32 mouse cellular contexts compared by ENCODE assay signal in the genomic region with DNA sequence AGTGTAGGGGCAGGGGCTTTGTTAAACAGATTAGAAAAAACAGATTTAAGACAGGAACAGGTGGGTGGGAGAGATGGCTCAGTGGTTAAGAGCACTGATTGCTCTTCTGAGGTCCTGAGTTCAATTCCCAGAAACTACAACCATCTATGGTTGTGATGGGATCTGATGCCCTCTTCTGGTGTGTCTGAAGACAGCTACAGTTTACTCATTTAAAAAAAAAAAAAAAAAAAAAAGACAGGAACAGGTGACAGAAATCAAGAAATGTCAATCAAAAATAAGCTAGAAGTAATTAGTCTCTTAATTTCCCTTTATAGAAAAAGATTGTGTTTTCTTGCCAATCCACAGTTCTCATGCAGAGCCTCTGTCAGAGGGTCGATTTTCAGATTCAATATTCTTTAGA.
DNase-seq lines count a peak whose midpoint lies in the region; ATAC-seq and TF ChIP-seq lines count a peak whose summit lies in the region.
"Had no signal": no experiment of that assay in that cellular context is flagged by ENCODE, and none has a peak within 500 bp of the region (broad histone marks: within the 10 kb centered on the region; RNA-seq: fewer than 3 reads in every experiment).

No protein-coding gene starts in this region.

- no peak for ATAC-seq in forebrain, postnatal 0 days
- ATAC-seq in forebrain, embryonic 13.5 days = no peak
- ATAC-seq in intestine, postnatal 0 days = no peak
- no peak for ATAC-seq in intestine, embryonic 16.5 days
- no peak for ATAC-seq in midbrain, postnatal 0 days (ENCODE audit: low FRiP score)
- ATAC-seq: activated CD4-positive, CD25-positive, alpha-beta regulatory T cell, adult 4 months; forebrain, embryonic 16.5 days had no signal

- no peaks in the 10 kb centered on the region for H3K27me3 ChIP-seq in forebrain, postnatal 0 days (ENCODE audit: insufficient read depth, low read length)
- H3K27me3 ChIP-seq in forebrain, embryonic 13.5 days = no peaks in the 10 kb centered on the region
- no peaks in the 10 kb centered on the region for H3K27me3 ChIP-seq in intestine, postnatal 0 days (replicated peaks; ENCODE audit: control insufficient read depth, insufficient read depth, low read length)
- H3K27me3 ChIP-seq in intestine, embryonic 16.5 days (replicated peaks; ENCODE audit: control insufficient read depth, insufficient read depth, low read length) = no peaks in the 10 kb centered on the region
- no peaks in the 10 kb centered on the region for H3K27me3 ChIP-seq in midbrain, postnatal 0 days (ENCODE audit: insufficient read depth, low read length)
- H3K27me3 ChIP-seq in midbrain, embryonic 10.5 days (ENCODE audit: low read depth, poor library complexity, severe bottlenecking) = no peaks in the 10 kb centered on the region
- H3K27me3 ChIP-seq: embryonic facial prominence, embryonic 13.5 days; heart, embryonic 12.5 days; hindbrain, embryonic 15.5 days; lung, embryonic 15.5 days; neural tube, embryonic 15.5 days; stomach, embryonic 15.5 days had no signal

- no peaks in the 10 kb centered on the region for H3K9me3 ChIP-seq in forebrain, postnatal 0 days (ENCODE audit: low read length)
- no peaks in the 10 kb centered on the region for H3K9me3 ChIP-seq in forebrain, embryonic 13.5 days (replicated peaks)
- no peaks in the 10 kb centered on the region for H3K9me3 ChIP-seq in intestine, postnatal 0 days (ENCODE audit: control insufficient read depth)
- no peaks in the 10 kb centered on the region for H3K9me3 ChIP-seq in intestine, embryonic 16.5 days (ENCODE audit: control insufficient read depth, low read length)
- H3K9me3 ChIP-seq in midbrain, postnatal 0 days (ENCODE audit: low read length) = no peaks in the 10 kb centered on the region
- no peaks in the 10 kb centered on the region for H3K9me3 ChIP-seq in midbrain, embryonic 10.5 days (replicated peaks)
- H3K9me3 ChIP-seq: embryonic facial prominence, embryonic 13.5 days; forebrain, embryonic 10.5 days; heart, embryonic 12.5 days; hindbrain, embryonic 15.5 days; lung, embryonic 15.5 days; neural tube, embryonic 15.5 days; stomach, embryonic 15.5 days had no signal

- no peak overlapping the region for H3K9ac ChIP-seq in forebrain, postnatal 0 days
- no peak overlapping the region for H3K9ac ChIP-seq in forebrain, embryonic 13.5 days
- no peak overlapping the region for H3K9ac ChIP-seq in intestine, postnatal 0 days (ENCODE audit: low read depth, low read length)
- no peak overlapping the region for H3K9ac ChIP-seq in intestine, embryonic 16.5 days (ENCODE audit: low read depth, low read length)
- no peak overlapping the region for H3K9ac ChIP-seq in midbrain, postnatal 0 days (replicated peaks; ENCODE audit: low read length, poor library complexity, severe bottlenecking)
- H3K9ac ChIP-seq: embryonic facial prominence, embryonic 13.5 days; heart, embryonic 12.5 days; hindbrain, embryonic 15.5 days; liver, embryonic 14.5 days; lung, embryonic 15.5 days; neural tube, embryonic 15.5 days; stomach, embryonic 15.5 days had no signal

- WGBS in forebrain, postnatal 0 days = 73% methylated on average over 1 of the region's 1 CpGs
- 72% methylated on average over 1 of the region's 1 CpGs for WGBS in forebrain, embryonic 13.5 days
- WGBS in intestine, postnatal 0 days = 85% methylated on average over 1 of the region's 1 CpGs
- WGBS in intestine, embryonic 16.5 days = 89% methylated on average over 1 of the region's 1 CpGs
- WGBS in midbrain, postnatal 0 days = 87% methylated on average over 1 of the region's 1 CpGs
- WGBS in midbrain, embryonic 10.5 days = 88% methylated on average over 1 of the region's 1 CpGs

- H3K4me1 ChIP-seq in forebrain, postnatal 0 days (ENCODE audit: insufficient read depth) = no peaks in the 10 kb centered on the region
- no peaks in the 10 kb centered on the region for H3K4me1 ChIP-seq in forebrain, embryonic 13.5 days
- H3K4me1 ChIP-seq in intestine, postnatal 0 days (replicated peaks; ENCODE audit: control insufficient read depth, insufficient read depth, low read length) = no peaks in the 10 kb centered on the region
- 0 out of 2 replicates have a peak, but pooled peaks cover 2% of the 10 kb centered on the region for H3K4me1 ChIP-seq in intestine, embryonic 16.5 days (ENCODE audit: control insufficient read depth, insufficient read depth, low read length)
- no peaks in the 10 kb centered on the region for H3K4me1 ChIP-seq in midbrain, postnatal 0 days (ENCODE audit: insufficient read depth, low read length)
- no peaks in the 10 kb centered on the region for H3K4me1 ChIP-seq in midbrain, embryonic 10.5 days
- H3K4me1 ChIP-seq: forebrain, embryonic 10.5 days; hindbrain, embryonic 15.5 days; neural tube, embryonic 15.5 days had no signal

- peak; percentile 13; the same call in 1 of the 2 replicates for TF ChIP-seq CTCF in forebrain, postnatal 0 days (IDR thresholded peaks at IDR 0.05; ENCODE audit: low read depth)
- TF ChIP-seq CTCF in intestine, postnatal 0 days (IDR thresholded peaks at IDR 0.05; ENCODE audit: low read depth) = peak; percentile 15; the same call in 1 of the 2 replicates
- TF ChIP-seq CTCF in midbrain, postnatal 0 days (IDR thresholded peaks at IDR 0.05) = 0 out of 2 replicates have a peak, but pooled peaks have one; percentile 20

- H3K4me3 ChIP-seq in forebrain, postnatal 0 days (ENCODE audit: low read depth, low read length) = no peak overlapping the region
- H3K4me3 ChIP-seq in forebrain, embryonic 13.5 days = no peak overlapping the region
- H3K4me3 ChIP-seq in intestine, postnatal 0 days (ENCODE audit: low read depth, low read length) = no peak overlapping the region
- no peak overlapping the region for H3K4me3 ChIP-seq in intestine, embryonic 16.5 days (ENCODE audit: low read length)
- H3K4me3 ChIP-seq in midbrain, postnatal 0 days (ENCODE audit: low read depth, low read length) = no peak overlapping the region
- H3K4me3 ChIP-seq in midbrain, embryonic 10.5 days = no peak overlapping the region
- H3K4me3 ChIP-seq: embryonic facial prominence, embryonic 13.5 days; forebrain, embryonic 10.5 days; heart, embryonic 12.5 days; hindbrain, embryonic 15.5 days; lung, embryonic 15.5 days; neural tube, embryonic 15.5 days; stomach, embryonic 15.5 days had no signal

- H3K27ac ChIP-seq in forebrain, postnatal 0 days (ENCODE audit: low read depth, low read length) = no peak overlapping the region
- H3K27ac ChIP-seq in forebrain, embryonic 13.5 days = no peak overlapping the region
- no peak overlapping the region for H3K27ac ChIP-seq in intestine, postnatal 0 days (ENCODE audit: low read depth, low read length)
- no peak overlapping the region for H3K27ac ChIP-seq in intestine, embryonic 16.5 days (ENCODE audit: low read length)
- H3K27ac ChIP-seq in midbrain, postnatal 0 days (ENCODE audit: low read depth, low read length) = no peak overlapping the region
- H3K27ac ChIP-seq in midbrain, embryonic 10.5 days (replicated peaks) = no peak overlapping the region
- H3K27ac ChIP-seq: embryonic facial prominence, embryonic 13.5 days; forebrain, embryonic 10.5 days; hindbrain, embryonic 15.5 days; liver, embryonic 14.5 days; lung, embryonic 15.5 days; neural tube, embryonic 15.5 days; stomach, embryonic 15.5 days had no signal

- no peak for DNase-seq in forebrain, postnatal 0 days
- no peak for DNase-seq in midbrain, postnatal 0 days (ENCODE audit: low spot score)
- no peak for DNase-seq in midbrain, embryonic 10.5 days (ENCODE audit: low spot score)
- DNase-seq in frontal cortex, postnatal 10 days (ENCODE audit: low spot score in 2 of 2) = no peak
- DNase-seq: adrenal gland, adult 2 months; adrenal gland, postnatal 36 days; cerebellum, adult 18-20 months; cerebellum, postnatal 10 days; gastrocnemius, postnatal 25 days; heart, adult 11 months; heart, postnatal 4 days; kidney, adult 2 months; kidney, postnatal 36 days; layer of hippocampus, postnatal 36 days; liver; lung, postnatal 4 days; midbrain, embryonic 14.5 days; right cerebral cortex, postnatal 25 days; thymus, postnatal 14 days had no signal

- H3K36me3 ChIP-seq in forebrain, postnatal 0 days (ENCODE audit: insufficient read depth) = peaks cover 59% of the 10 kb centered on the region
- peaks cover 57% of the 10 kb centered on the region for H3K36me3 ChIP-seq in forebrain, embryonic 13.5 days (ENCODE audit: poor library complexity, severe bottlenecking)
- peaks cover 60% of the 10 kb centered on the region for H3K36me3 ChIP-seq in intestine, postnatal 0 days (ENCODE audit: control insufficient read depth, insufficient read depth)
- H3K36me3 ChIP-seq in intestine, embryonic 16.5 days (ENCODE audit: control insufficient read depth, insufficient read depth, low read length) = peaks cover 16% of the 10 kb centered on the region; the same call in 1 of the 2 replicates
- H3K36me3 ChIP-seq in midbrain, postnatal 0 days (ENCODE audit: insufficient read depth, low read length) = peaks cover 33% of the 10 kb centered on the region
- peaks cover 71% of the 10 kb centered on the region for H3K36me3 ChIP-seq in midbrain, embryonic 10.5 days

- no peak overlapping the region for H3K4me2 ChIP-seq in forebrain, postnatal 0 days (ENCODE audit: low read depth)
- no peak overlapping the region for H3K4me2 ChIP-seq in forebrain, embryonic 13.5 days
- H3K4me2 ChIP-seq in intestine, postnatal 0 days (replicated peaks; ENCODE audit: low read depth) = no peak overlapping the region
- no peak overlapping the region for H3K4me2 ChIP-seq in intestine, embryonic 16.5 days (ENCODE audit: low read depth, low read length)
- H3K4me2 ChIP-seq in midbrain, postnatal 0 days (ENCODE audit: low read depth, low read length, poor library complexity, severe bottlenecking) = no peak overlapping the region
- H3K4me2 ChIP-seq: embryonic facial prominence, embryonic 13.5 days; heart, embryonic 12.5 days; hindbrain, embryonic 15.5 days; lung, embryonic 15.5 days; neural tube, embryonic 15.5 days; stomach, embryonic 15.5 days had no signal
